Mouse (Mus musculus) limb, embryonic 15.5 days (tissue): ENCODE data around the gene Prkce. TPM values are rescaled to one million over a fixed set of nuclear protein-coding genes. Genes with fewer than 3 reads are reported as not detected.

Source experiments
- ATAC-seq: fragments of 200-750 bp; cut with Nextera tagmentation; 2 replicates; pipeline ENCODE4 v1.8.0; 2017; ENCODE audit warnings: low read depth, moderate TSS enrichment; ENCODE audit not compliant: insufficient number of reproducible peaks, low FRiP score, low TSS enrichment
- H3K27ac ChIP-seq: fragments of 300-500 bp; sonication (generic); 2 replicates; pipeline ENCODE4 v1.5.1; 2015; ENCODE audit warnings: moderate library complexity, mild to moderate bottlenecking, inconsistent platforms
- H3K27me3 ChIP-seq: fragments of 300-500 bp; sonication (generic); 2 replicates; pipeline ENCODE4 v1.6.1; 2015; ENCODE audit warnings: inconsistent platforms
- H3K36me3 ChIP-seq: fragments of 300-500 bp; sonication (generic); 2 replicates; pipeline ENCODE4 v1.6.1; 2015; ENCODE audit warnings: inconsistent platforms
- H3K4me1 ChIP-seq: fragments of 300-500 bp; sonication (generic); 2 replicates; pipeline ENCODE4 v1.6.1; 2015; ENCODE audit warnings: inconsistent platforms
- H3K4me2 ChIP-seq: fragments of 300-500 bp; sonication (generic); 2 replicates; pipeline ENCODE4 v1.6.1; 2015; ENCODE audit warnings: mild to moderate bottlenecking, inconsistent platforms
- H3K4me3 ChIP-seq: fragments of 300-500 bp; sonication (generic); 2 replicates; pipeline ENCODE4 v1.5.1; 2015; ENCODE audit warnings: mild to moderate bottlenecking, inconsistent platforms
- H3K9ac ChIP-seq: fragments of 300-500 bp; sonication (generic); 2 replicates; pipeline ENCODE4 v1.6.1; 2015; ENCODE audit warnings: inconsistent platforms
- H3K9me3 ChIP-seq: fragments of 300-500 bp; sonication (generic); 2 replicates; pipeline ENCODE4 v1.6.1; 2016; ENCODE audit warnings: inconsistent platforms
- WGBS: fragments of 180-500 bp; shearing (Covaris S2); methylation state at CpG from one replicate; pipeline ENCODE4 v1.1.7; 2015; 5-methylcytosine and 5-hydroxymethylcytosine counted together
- polyA plus RNA-seq: library from polyadenylated mRNA; unstranded; fragments of >200 nt; fragmentation: Nextera tagmentation; extraction: Ambion mirVana; gene quantifications from 2 replicates; pipeline ENCODE4 v1.2.1, GENCODE M21; 2015

Gene Prkce
- polyA plus RNA-seq, 1 experiment from 2014 or later: 6.8 TPM

- H3K4me3 ChIP-seq: no peak overlapping the region
- H3K9me3 ChIP-seq: no peaks in the 10 kb centered on the region
- no peaks in the 10 kb centered on the region for H3K36me3 ChIP-seq
- H3K9ac ChIP-seq: no peak overlapping the region
- H3K4me2 ChIP-seq: no peak overlapping the region
- WGBS: 84% methylated on average over 3 of the region's 3 CpGs
- no peak overlapping the region for H3K27ac ChIP-seq
- no peaks in the 10 kb centered on the region for H3K4me1 ChIP-seq
- no peak for ATAC-seq
- no peaks in the 10 kb centered on the region for H3K27me3 ChIP-seq
These were observed 471.7 kb downstream of the Prkce start for GRCm38 (mm10) chr17:86639279-86639678.

GRCm38 (mm10) chr17:86647226-86647625 is 479.6 kb downstream of the Prkce start:
- 92% methylated on average over 3 of the region's 3 CpGs for WGBS
- Histone ChIP-seq H3K36me3 (no peaks in the 10 kb centered on the region), H3K4me1 (no peaks in the 10 kb centered on the region), H3K9ac (no peak overlapping the region), H3K27ac (no peak overlapping the region), H3K4me2 (no peak overlapping the region), H3K27me3 (no peaks in the 10 kb centered on the region), H3K4me3 (no peak overlapping the region), H3K9me3 (no peaks in the 10 kb centered on the region)
- no peak for ATAC-seq

GRCm38 (mm10) chr17:86648856-86649435 is 481.4 kb downstream of the Prkce start:
- Histone ChIP-seq H3K4me2 (no peak overlapping the region), H3K27me3 (no peaks in the 10 kb centered on the region), H3K4me3 (no peak overlapping the region), H3K27ac (no peak overlapping the region), H3K36me3 (no peaks in the 10 kb centered on the region), H3K9me3 (no peaks in the 10 kb centered on the region), H3K9ac (no peak overlapping the region), H3K4me1 (no peaks in the 10 kb centered on the region)
- no peak for ATAC-seq
- WGBS: 82% methylated on average over 12 of the region's 12 CpGs

- Histone ChIP-seq H3K9me3 (no peaks in the 10 kb centered on the region), H3K4me3 (no peak overlapping the region), H3K4me2 (no peak overlapping the region), H3K9ac (no peak overlapping the region), H3K4me1 (no peaks in the 10 kb centered on the region), H3K36me3 (no peaks in the 10 kb centered on the region), H3K27me3 (no peaks in the 10 kb centered on the region), H3K27ac (no peak overlapping the region)
- WGBS: 96% methylated on average over 6 of the region's 6 CpGs
- no peak for ATAC-seq
These were observed 482.7 kb downstream of the Prkce start for GRCm38 (mm10) chr17:86650241-86650640.

GRCm38 (mm10) chr17:86651091-86651490 is 483.5 kb downstream of the Prkce start:
- H3K4me3 ChIP-seq: no peak overlapping the region
- H3K9ac ChIP-seq: no peak overlapping the region
- no peak overlapping the region for H3K27ac ChIP-seq
- H3K27me3 ChIP-seq: no peaks in the 10 kb centered on the region
- H3K36me3 ChIP-seq: no peaks in the 10 kb centered on the region
- H3K4me2 ChIP-seq: no peak overlapping the region
- no peaks in the 10 kb centered on the region for H3K9me3 ChIP-seq
- H3K4me1 ChIP-seq: no peaks in the 10 kb centered on the region
- ATAC-seq: no peak
- 67% methylated on average over 4 of the region's 4 CpGs for WGBS

GRCm38 (mm10) chr17:86652751-86653150 is 485.2 kb downstream of the Prkce start:
- Histone ChIP-seq H3K9me3 (no peaks in the 10 kb centered on the region), H3K4me3 (no peak overlapping the region), H3K27me3 (no peaks in the 10 kb centered on the region), H3K27ac (no peak overlapping the region), H3K4me2 (no peak overlapping the region), H3K4me1 (no peaks in the 10 kb centered on the region), H3K36me3 (no peaks in the 10 kb centered on the region), H3K9ac (no peak overlapping the region)
- 84% methylated on average over 1 of the region's 1 CpGs for WGBS
- no peak for ATAC-seq

- no peaks in the 10 kb centered on the region for H3K4me1 ChIP-seq
- WGBS: 88% methylated on average over 5 of the region's 5 CpGs
- ATAC-seq: no peak
These were observed 488.8 kb downstream of the Prkce start for GRCm38 (mm10) chr17:86656369-86656768.

GRCm38 (mm10) chr17:86662301-86662700 is 494.7 kb downstream of the Prkce start:
- Histone ChIP-seq H3K4me3 (no peak overlapping the region), H3K4me2 (no peak overlapping the region), H3K27me3 (no peaks in the 10 kb centered on the region), H3K9ac (no peak overlapping the region), H3K4me1 (no peaks in the 10 kb centered on the region), H3K27ac (no peak overlapping the region), H3K9me3 (no peaks in the 10 kb centered on the region), H3K36me3 (no peaks in the 10 kb centered on the region)
- ATAC-seq: no peak
- WGBS: 50% methylated on average over 1 of the region's 1 CpGs

More at GRCm38 (mm10) chr17:86656369-86656768, 488.8 kb downstream of the Prkce start:
- no peak overlapping the region for H3K4me3 ChIP-seq
- no peaks in the 10 kb centered on the region for H3K9me3 ChIP-seq
- no peak overlapping the region for H3K9ac ChIP-seq
- no peaks in the 10 kb centered on the region for H3K27me3 ChIP-seq
- no peak overlapping the region for H3K4me2 ChIP-seq
- no peaks in the 10 kb centered on the region for H3K36me3 ChIP-seq
- no peak overlapping the region for H3K27ac ChIP-seq

GRCm38 (mm10) chr17:86663471-86663870 is 495.9 kb downstream of the Prkce start:
- H3K4me3 ChIP-seq: no peak overlapping the region
- no peaks in the 10 kb centered on the region for H3K9me3 ChIP-seq
- ATAC-seq: no peak
- no peaks in the 10 kb centered on the region for H3K27me3 ChIP-seq
- no peak overlapping the region for H3K27ac ChIP-seq
- H3K9ac ChIP-seq: no peak overlapping the region
- H3K4me2 ChIP-seq: no peak overlapping the region
- WGBS: 80% methylated on average over 4 of the region's 4 CpGs
- no peaks in the 10 kb centered on the region for H3K36me3 ChIP-seq
- H3K4me1 ChIP-seq: no peaks in the 10 kb centered on the region

GRCm38 (mm10) chr17:86667836-86668600 is 500.4 kb downstream of the Prkce start:
- H3K27me3 ChIP-seq: no peaks in the 10 kb centered on the region
- H3K36me3 ChIP-seq: no peaks in the 10 kb centered on the region
- H3K9me3 ChIP-seq: no peaks in the 10 kb centered on the region
- H3K4me3 ChIP-seq: no peak overlapping the region
- H3K27ac ChIP-seq: no peak overlapping the region
- no peaks in the 10 kb centered on the region for H3K4me1 ChIP-seq
- no peak for ATAC-seq
- H3K9ac ChIP-seq: no peak overlapping the region
- 87% methylated on average over 8 of the region's 8 CpGs for WGBS
- no peak overlapping the region for H3K4me2 ChIP-seq

GRCm38 (mm10) chr17:86669641-86670373 is 502.2 kb downstream of the Prkce start:
- no peaks in the 10 kb centered on the region for H3K27me3 ChIP-seq
- no peak overlapping the region for H3K27ac ChIP-seq
- H3K4me2 ChIP-seq: no peak overlapping the region
- H3K36me3 ChIP-seq: no peaks in the 10 kb centered on the region
- ATAC-seq: no peak
- H3K4me1 ChIP-seq: no peaks in the 10 kb centered on the region
- 86% methylated on average over 13 of the region's 13 CpGs for WGBS
- no peaks in the 10 kb centered on the region for H3K9me3 ChIP-seq
- H3K4me3 ChIP-seq: no peak overlapping the region
- no peak overlapping the region for H3K9ac ChIP-seq

GRCm38 (mm10) chr17:86670731-86671130 is 503.1 kb downstream of the Prkce start:
- no peaks in the 10 kb centered on the region for H3K4me1 ChIP-seq
- no peak overlapping the region for H3K4me3 ChIP-seq
- H3K27ac ChIP-seq: no peak overlapping the region
- no peak overlapping the region for H3K9ac ChIP-seq
- no peaks in the 10 kb centered on the region for H3K9me3 ChIP-seq
- no peak overlapping the region for H3K4me2 ChIP-seq
- no peaks in the 10 kb centered on the region for H3K27me3 ChIP-seq
- WGBS: 45% methylated on average over 7 of the region's 7 CpGs
- ATAC-seq: no peak
- no peaks in the 10 kb centered on the region for H3K36me3 ChIP-seq
